Mouse (Mus musculus) C2C12 (cell line): ENCODE data around the gene Cdk12. TPM values are rescaled to one million over a fixed set of nuclear protein-coding genes. Genes with fewer than 3 reads are reported as not detected.
"Not testable (repeated sequence)": the region's sequence is repeated elsewhere in the genome, so short reads cannot be mapped to it uniquely, and the experiment has no call there.

Experiments
- H3K27me3 ChIP-seq: one replicate; pipeline ENCODE4 v1.6.1; 2011; ENCODE audit not compliant: control insufficient read depth, insufficient read depth, insufficient read length
- H3K36me3 ChIP-seq: one replicate; pipeline ENCODE4 v1.6.1; 2011; ENCODE audit not compliant: control insufficient read depth, insufficient read depth
- H3K4me3 ChIP-seq: one replicate; pipeline ENCODE4 v1.5.1; 2011; ENCODE audit warnings: mild to moderate bottlenecking, control low read depth; ENCODE audit not compliant: poor library complexity, insufficient read depth, severe bottlenecking
- H3K79me2 ChIP-seq: one replicate; pipeline ENCODE4 v1.6.1; 2011; ENCODE audit not compliant: control insufficient read depth, insufficient read depth
- H3K79me3 ChIP-seq: one replicate; pipeline ENCODE4 v1.6.1; 2011; ENCODE audit warnings: low read depth, control low read depth
- H3ac ChIP-seq: one replicate; pipeline ENCODE3; 2011; ENCODE audit warnings: low read depth; ENCODE audit not compliant: control insufficient read depth, insufficient read length
- CEBPB ChIP-seq: IDR thresholded peaks from one replicate; pipeline ENCODE4 v1.6.1; 2011; ENCODE audit warnings: low read depth, mild to moderate bottlenecking, control low read depth, moderate library complexity
- CTCF ChIP-seq: IDR thresholded peaks from one replicate; pipeline ENCODE4 v1.5.1; 2011; ENCODE audit not compliant: control insufficient read depth, insufficient read depth, insufficient read length
- FOSL1 ChIP-seq: IDR thresholded peaks from one replicate; pipeline ENCODE4 v1.8.0; 2011; ENCODE audit warnings: mild to moderate bottlenecking, low read length; ENCODE audit not compliant: poor library complexity, insufficient read depth, severe bottlenecking
- MAX ChIP-seq: IDR thresholded peaks from one replicate; pipeline ENCODE4 v1.6.1; 2011; ENCODE audit warnings: mild to moderate bottlenecking, control low read depth
- MYOD1 ChIP-seq: IDR thresholded peaks from one replicate; pipeline ENCODE4 v1.6.1; 2011; ENCODE audit warnings: low read depth; ENCODE audit not compliant: control insufficient read depth, insufficient read length
- MYOG ChIP-seq: IDR thresholded peaks from one replicate; pipeline ENCODE4 v1.6.1; 2011; ENCODE audit not compliant: control insufficient read depth, insufficient read length; ENCODE audit errors: extremely low read depth
- USF1 ChIP-seq: IDR thresholded peaks from one replicate; pipeline ENCODE4 v1.6.1; 2011; ENCODE audit warnings: low read depth, mild to moderate bottlenecking, control low read depth, moderate library complexity
- long read RNA-seq, 2 experiments: library from polyadenylated mRNA; unstranded; transcript quantifications; one replicate each; pipeline ENCODE4 v2.0.0; 2019 to 2020
- polyA plus RNA-seq: library from polyadenylated mRNA; unstranded; fragments of >200 nt; fragmentation: generic; extraction: Trizol; gene quantifications from one replicate; pipeline ENCODE4 v1.2.1, GENCODE M21; 2012; ENCODE audit warnings: missing spikeins

Gene Cdk12
- polyA plus RNA-seq, result 8.7 TPM
- long read RNA-seq, experiment 1, partial matches to known transcripts, result 1 of 7 reads
- long read RNA-seq, experiment 1, other reads (novel, unspliced or antisense), result 6 of 7 reads
- long read RNA-seq, experiment 2, full-length matches to known transcripts, result 1 of 8 reads
- long read RNA-seq, experiment 2, partial matches to known transcripts, result 6 of 8 reads
- long read RNA-seq, experiment 2, other reads (novel, unspliced or antisense), result 1 of 8 reads

DNA sequence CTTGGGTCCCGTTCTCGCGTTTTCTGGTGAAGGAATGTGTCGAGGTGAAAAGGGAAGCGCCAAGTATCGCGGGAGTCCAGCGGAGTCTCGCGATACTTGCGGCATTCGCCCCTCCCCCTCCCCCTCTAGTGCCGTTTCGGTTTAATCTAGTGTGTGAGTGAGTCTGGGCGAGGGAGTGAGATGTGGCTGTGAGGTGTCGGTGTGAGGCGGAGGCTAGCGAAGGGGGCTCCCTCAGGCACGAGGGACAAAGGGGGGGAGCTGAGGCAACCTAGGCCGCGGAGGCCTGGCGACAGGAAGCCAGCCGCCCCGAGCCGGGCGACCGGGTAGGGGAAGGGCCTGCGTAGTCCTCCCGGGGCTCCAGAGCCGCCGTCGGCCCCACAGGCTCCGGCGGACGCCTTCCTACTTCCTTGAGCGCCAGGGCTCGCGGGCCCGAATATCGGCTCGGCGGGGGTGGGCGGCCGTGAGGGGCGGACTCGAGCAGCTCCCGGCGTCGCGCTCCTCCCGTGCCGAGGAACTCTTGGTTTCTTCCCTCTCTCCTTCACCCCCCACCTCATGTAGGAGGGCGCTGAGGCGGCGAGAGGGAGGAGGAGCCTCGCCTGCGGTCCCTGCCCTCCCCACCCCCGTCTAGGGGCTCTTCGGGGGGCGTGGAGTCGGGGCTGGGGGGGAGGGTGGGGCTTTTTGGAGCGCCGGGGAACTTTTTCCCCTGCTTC is at the start of gene Cdk12:
TSS of gene Cdk12 (plus strand) at position 419 of the 710 bp plus-strand sequence.
- Histone ChIP-seq H3K79me3 (peaks cover 47% of the 10 kb centered on the region), H3K27me3 (no peaks in the 10 kb centered on the region), H3ac (peak within 1 kb of the TSS; percentile 97), H3K36me3 (peaks cover 29% of the 10 kb centered on the region), H3K79me2 (peaks cover 52% of the 10 kb centered on the region), H3K4me3 (peak within 1 kb of the TSS; percentile 90)
- TF ChIP-seq MAX, result peak; percentile 43
- TF ChIP-seq CTCF, result no peak

DNA sequence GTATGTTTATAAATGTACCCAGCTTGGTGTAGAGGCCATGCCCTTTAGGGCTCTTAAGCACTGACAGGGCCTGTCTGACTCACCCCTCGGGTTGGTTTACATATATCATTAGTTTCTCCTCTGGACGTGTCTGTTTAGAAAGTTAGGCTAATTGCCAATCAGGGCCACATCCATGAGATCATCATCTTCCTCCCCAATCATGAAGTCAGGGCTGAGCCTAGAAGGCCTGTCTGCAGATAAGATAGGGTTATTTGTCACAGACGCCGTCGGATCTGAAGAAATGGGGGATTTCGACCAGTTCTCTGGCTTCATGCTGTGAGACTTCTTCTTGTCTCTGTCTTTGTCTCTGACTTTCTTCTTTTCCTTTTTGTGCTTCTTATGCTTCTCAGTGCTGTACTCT is 47.8 kb upstream of the Cdk12 start:
- H3K36me3 ChIP-seq, result peaks cover 56% of the 10 kb centered on the region
- no peaks in the 10 kb centered on the region for H3K79me3 ChIP-seq
- H3ac ChIP-seq, result no peak overlapping the region
- TF ChIP-seq MAX (no peak), FOSL1 (no peak), MYOG (no peak), MYOD1 (no peak), CEBPB (no peak), USF1 (no peak), CTCF (no peak)
- H3K27me3 ChIP-seq, result no peaks in the 10 kb centered on the region
- H3K4me3 ChIP-seq, result no peak overlapping the region
- H3K79me2 ChIP-seq, result no peaks in the 10 kb centered on the region

DNA sequence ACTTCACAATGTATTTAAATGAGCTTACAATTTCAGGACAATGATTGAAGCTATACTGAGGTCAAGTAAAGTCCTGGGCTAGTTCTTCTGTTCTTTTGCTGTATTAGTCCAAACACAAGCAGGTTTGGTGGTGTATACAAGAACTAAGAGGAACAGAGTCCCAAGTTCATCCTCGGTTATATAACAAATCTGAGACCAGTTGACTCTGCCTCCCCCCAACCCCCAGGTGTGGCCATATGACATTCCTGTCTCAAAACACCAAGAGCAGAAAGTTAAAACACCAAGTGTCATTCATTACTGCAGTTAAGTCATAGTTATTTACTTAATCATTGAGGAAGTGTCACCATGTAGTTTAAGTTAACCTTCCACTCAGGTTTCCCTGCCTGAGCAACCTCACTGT is 34.5 kb upstream of the Cdk12 start:
- TF ChIP-seq CTCF (no peak), MYOG (no peak), FOSL1 (no peak), USF1 (no peak), CEBPB (no peak), MYOD1 (no peak), MAX (no peak)
- H3ac ChIP-seq, result no peak overlapping the region
- no peak overlapping the region for H3K4me3 ChIP-seq
- peaks cover 94% of the 10 kb centered on the region for H3K36me3 ChIP-seq
- peaks cover 2% of the 10 kb centered on the region for H3K79me3 ChIP-seq
- no peaks in the 10 kb centered on the region for H3K27me3 ChIP-seq
- H3K79me2 ChIP-seq, result no peaks in the 10 kb centered on the region

DNA sequence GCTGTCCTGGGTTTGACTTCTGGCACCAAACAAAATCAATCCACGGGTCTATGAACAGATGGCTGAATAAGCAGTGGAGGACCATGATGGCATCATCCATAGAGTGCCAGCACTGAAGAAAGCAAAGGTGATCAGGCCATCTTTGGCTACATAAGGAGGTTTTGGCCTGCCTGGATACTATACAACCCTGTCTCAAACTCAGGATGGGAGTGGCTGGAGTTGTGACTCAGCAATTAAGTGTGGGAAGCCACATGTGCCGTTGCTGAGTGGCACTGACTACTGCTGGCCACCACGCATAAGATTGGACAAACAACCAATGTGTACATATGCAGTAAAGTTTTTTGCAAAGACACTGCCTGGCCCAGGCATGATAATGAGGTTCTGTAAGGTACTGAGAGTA is 20.7 kb upstream of the Cdk12 start:
- H3ac ChIP-seq, H3K4me3 ChIP-seq, H3K27me3 ChIP-seq: not testable (repeated sequence)
- H3K36me3 ChIP-seq, result peaks cover 83% of the 10 kb centered on the region
- peaks cover 59% of the 10 kb centered on the region for H3K79me2 ChIP-seq
- H3K79me3 ChIP-seq, result peaks cover 30% of the 10 kb centered on the region

DNA sequence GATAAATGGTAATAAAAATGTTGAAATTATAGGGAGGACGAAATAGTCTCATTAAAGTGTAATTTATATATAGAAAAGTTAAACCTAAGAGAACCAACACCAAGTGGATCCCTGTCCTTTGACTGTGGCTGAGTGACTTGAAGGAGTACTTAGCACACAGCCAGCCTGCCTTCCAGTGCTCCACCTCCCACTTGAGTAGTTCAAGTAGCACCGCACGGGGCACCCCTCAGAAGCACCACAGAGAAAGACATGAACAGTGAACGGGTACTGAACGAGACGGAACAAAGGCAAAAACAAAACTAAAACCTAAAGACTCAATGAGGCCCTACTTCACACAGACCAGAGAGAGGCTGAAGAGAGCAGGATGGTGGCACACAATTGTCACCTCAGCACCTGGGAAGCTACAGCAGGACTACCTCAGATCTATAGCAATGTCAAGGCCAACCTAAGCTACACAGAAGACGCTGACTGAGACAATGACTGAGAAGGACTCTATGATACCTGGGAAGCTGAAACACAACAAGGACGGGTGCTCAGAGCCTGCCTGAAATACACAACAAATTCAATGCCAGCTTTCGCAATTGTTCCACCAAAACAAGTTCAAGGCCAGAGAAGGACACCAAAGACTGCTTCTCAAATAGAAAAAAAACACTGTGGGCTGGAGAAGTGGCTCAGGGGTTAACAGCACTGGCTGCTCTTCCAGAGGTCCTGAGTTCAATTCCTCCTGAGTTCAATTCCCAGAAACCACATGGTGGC is 15.0 kb upstream of the Cdk12 start:
- Histone ChIP-seq H3K79me2 (peaks cover 97% of the 10 kb centered on the region), H3K27me3 (no peaks in the 10 kb centered on the region), H3K4me3 (no peak overlapping the region), H3K79me3 (peaks cover 76% of the 10 kb centered on the region), H3K36me3 (peaks cover 79% of the 10 kb centered on the region), H3ac (no peak overlapping the region)
- TF ChIP-seq MYOD1 (no peak), CTCF (no peak), USF1 (no peak)

DNA sequence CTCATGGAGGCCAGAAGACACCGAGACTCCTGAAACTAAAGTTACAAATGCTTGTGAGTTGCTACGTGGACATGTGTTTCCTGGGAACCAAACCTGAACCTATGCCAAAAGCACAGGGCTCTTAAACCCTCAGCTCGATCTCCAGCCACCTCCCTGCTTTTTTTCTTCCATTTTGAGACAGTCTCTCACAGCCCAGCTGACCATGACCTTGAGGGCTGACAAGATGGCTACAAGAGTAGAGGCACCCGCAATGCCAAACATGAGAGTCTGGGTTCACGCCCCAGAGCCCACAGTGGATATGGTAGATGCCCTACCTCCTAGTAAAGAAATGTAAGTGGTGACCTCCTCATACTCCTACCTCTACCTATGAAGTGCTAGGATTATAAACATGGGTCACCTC is 12.0 kb upstream of the Cdk12 start:
- Histone ChIP-seq H3ac (no peak overlapping the region), H3K36me3 (peaks cover 52% of the 10 kb centered on the region), H3K79me2 (peaks cover 73% of the 10 kb centered on the region), H3K79me3 (peaks cover 58% of the 10 kb centered on the region), H3K4me3 (no peak overlapping the region), H3K27me3 (no peaks in the 10 kb centered on the region)
- TF ChIP-seq CEBPB (no peak), MAX (no peak), CTCF (no peak), MYOG (no peak), FOSL1 (no peak), USF1 (no peak), MYOD1 (no peak)
